Mouse (Mus musculus) lung, embryonic 16.5 days (tissue): ENCODE data around the gene Thbs3. TPM values are rescaled to one million over a fixed set of nuclear protein-coding genes. Genes with fewer than 3 reads are reported as not detected.

Source experiments
- ATAC-seq: fragments of 200-750 bp; cut with Nextera tagmentation; 2 replicates; pipeline ENCODE4 v1.8.0; 2017; ENCODE audit warnings: low read depth, mild to moderate bottlenecking, moderate library complexity
- H3K27ac ChIP-seq: fragments of 300-500 bp; sonication (generic); 2 replicates; pipeline ENCODE4 v1.5.1; 2014; ENCODE audit warnings: mild to moderate bottlenecking, control low read depth, low read length
- H3K27me3 ChIP-seq: fragments of 300-500 bp; sonication (generic); 2 replicates; pipeline ENCODE4 v1.6.1; 2014; ENCODE audit warnings: low read depth, low read length, mixed read lengths; ENCODE audit not compliant: control insufficient read depth, insufficient read depth
- H3K36me3 ChIP-seq: fragments of 300-500 bp; sonication (generic); 2 replicates; pipeline ENCODE4 v1.6.1; 2014; ENCODE audit warnings: low read length; ENCODE audit not compliant: control insufficient read depth, insufficient read depth
- H3K4me1 ChIP-seq: fragments of 300-500 bp; sonication (generic); replicated peaks from 2 replicates; pipeline ENCODE4 v1.6.1; 2014; ENCODE audit warnings: low read length, mixed read lengths; ENCODE audit not compliant: control insufficient read depth, insufficient read depth
- H3K4me2 ChIP-seq: fragments of 300-500 bp; sonication (generic); 2 replicates; pipeline ENCODE4 v1.6.1; 2014; ENCODE audit warnings: low read depth, low read length, control low read depth
- H3K4me3 ChIP-seq: fragments of 300-500 bp; sonication (generic); 2 replicates; pipeline ENCODE4 v1.5.1; 2014; ENCODE audit warnings: mild to moderate bottlenecking, low read length, control low read depth
- H3K9ac ChIP-seq: fragments of 300-500 bp; sonication (generic); 2 replicates; pipeline ENCODE4 v1.6.1; 2014; ENCODE audit warnings: low read length, control low read depth
- H3K9me3 ChIP-seq: fragments of 300-500 bp; sonication (generic); 2 replicates; pipeline ENCODE4 v1.6.1; 2016; ENCODE audit warnings: low read length; ENCODE audit not compliant: control insufficient read depth
- WGBS: fragments of 180-500 bp; shearing (Covaris S2); extraction: QIAGEN DNeasy Blood & Tissue Kit; methylation state at CpG from one replicate; pipeline ENCODE4 v1.1.7; 2014; 5-methylcytosine and 5-hydroxymethylcytosine counted together
- microRNA counts: library from miRNA; unstranded; fragments of <30 nt; microRNA quantifications from one replicate; lab custom pipeline; 2016
- microRNA-seq: library from miRNA; unstranded; fragments of <30 nt; microRNA quantifications from one replicate; pipeline ENCODE4, GENCODE M21; 2016
- polyA plus RNA-seq: library from polyadenylated mRNA; unstranded; fragments of >200 nt; fragmentation: Nextera tagmentation; extraction: Ambion mirVana; gene quantifications from 2 replicates; pipeline ENCODE4 v1.2.1, GENCODE M21; 2015

Gene Thbs3
- polyA plus RNA-seq, 1 experiment from 2014 or later, result 57.7 TPM

GRCm38 (mm10) chr3:89270051-89270755, 55.2 kb downstream of the Thbs3 start, which contains the start of gene Slc50a1:
Slc50a1 (minus strand) TSS chr3:89270570.
- peak; percentile 73 for ATAC-seq
- Histone ChIP-seq H3K27me3 (no peaks in the 10 kb centered on the region), H3K4me2 (peak within 1 kb of the TSS; percentile 51), H3K4me1 (peaks cover 37% of the 10 kb centered on the region), H3K9me3 (no peaks in the 10 kb centered on the region), H3K27ac (peak within 1 kb of the TSS; percentile 93), H3K9ac (peak within 1 kb of the TSS; percentile 80), H3K36me3 (peaks cover 19% of the 10 kb centered on the region), H3K4me3 (peak within 1 kb of the TSS; percentile 66)
- WGBS, result 3% methylated on average over 39 of the region's 39 CpGs

GRCm38 (mm10) chr3:89270891-89271290, 55.9 kb downstream of the Thbs3 start:
- peak overlapping the region; percentile 51 for H3K4me2 ChIP-seq
- peak overlapping the region; percentile 80 for H3K9ac ChIP-seq
- H3K4me1 ChIP-seq, result peaks cover 36% of the 10 kb centered on the region
- WGBS, result 60% methylated on average over 6 of the region's 6 CpGs
- peak overlapping the region; percentile 66 for H3K4me3 ChIP-seq
- ATAC-seq, result peak; percentile 23; the same call in 1 of the 2 replicates
- no peaks in the 10 kb centered on the region for H3K27me3 ChIP-seq
- H3K27ac ChIP-seq, result peak overlapping the region; percentile 93
- no peaks in the 10 kb centered on the region for H3K9me3 ChIP-seq
- H3K36me3 ChIP-seq, result peaks cover 25% of the 10 kb centered on the region

- Histone ChIP-seq H3K9me3 (no peaks in the 10 kb centered on the region), H3K4me1 (peaks cover 42% of the 10 kb centered on the region), H3K4me2 (no peak overlapping the region), H3K36me3 (peaks cover 29% of the 10 kb centered on the region), H3K27me3 (no peaks in the 10 kb centered on the region), H3K27ac (no peak overlapping the region), H3K9ac (no peak overlapping the region), H3K4me3 (no peak overlapping the region)
- WGBS, result 47% methylated on average over 6 of the region's 6 CpGs
- ATAC-seq, result no peak
Observed at GRCm38 (mm10) chr3:89271760-89272159, 56.8 kb downstream of the Thbs3 start.

DNA sequence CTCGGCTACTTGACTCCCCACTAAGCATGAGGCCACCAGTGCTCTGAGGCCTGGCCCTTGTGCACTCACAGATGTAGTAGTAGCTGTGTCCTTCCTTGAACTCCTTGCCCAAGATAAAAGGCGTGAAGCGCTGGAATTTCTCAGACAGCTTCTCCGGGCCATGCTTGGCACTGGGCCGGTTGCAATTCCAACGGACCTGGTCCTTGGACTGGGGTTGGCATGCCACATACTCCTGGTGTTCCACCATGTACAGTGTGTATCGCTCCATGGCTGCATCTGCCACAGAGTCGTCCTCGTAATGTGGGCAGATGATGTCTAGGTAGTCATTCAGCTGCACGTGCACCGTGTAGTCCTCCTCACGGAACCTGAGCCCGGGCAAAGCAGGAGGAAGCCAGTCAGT, 61.1 kb downstream of the Thbs3 start:
- Histone ChIP-seq H3K4me3 (no peak overlapping the region), H3K4me1 (peaks cover 21% of the 10 kb centered on the region), H3K27me3 (no peaks in the 10 kb centered on the region; the same call in none of the 2 replicates), H3K9ac (no peak overlapping the region), H3K27ac (no peak overlapping the region; the same call in 1 of the 2 replicates), H3K36me3 (peaks cover 25% of the 10 kb centered on the region), H3K9me3 (no peaks in the 10 kb centered on the region), H3K4me2 (no peak overlapping the region)
- WGBS, result 82% methylated on average over 13 of the region's 13 CpGs
- no peak for ATAC-seq

MicroRNAs within 50 kb of the gene (microRNA counts, 519-probe panel; counts per million panel counts)
- 2,416 counts per million, percentile 43 among the panel's probes with 10 or more counts for microRNA mmu-miR-92b (lab: Ali Mortazavi, UCI)

Small RNA genes within 50 kb of the gene (microRNA-seq; reads per million reads assigned to microRNA genes)
- gene Mir92b, result 2,165 reads per million, percentile 82 among the genes with 10 or more reads in this experiment

Other genes with a start within 250 kb of the Thbs3 start
- 19.7 and 19.8 TPM in 2 replicates for gene Rusc1, start 121.9 kb upstream of the Thbs3 start, polyA plus RNA-seq
- gene Gm43738, start 114.1 kb upstream of the Thbs3 start, polyA plus RNA-seq, result not detected in 2 replicates
- gene Fdps, start 113.2 kb upstream of the Thbs3 start, polyA plus RNA-seq, result 132 and 137 TPM in 2 replicates
- gene Pklr, start 79.0 kb upstream of the Thbs3 start, polyA plus RNA-seq, result 0.18 and 1.3 TPM in 2 replicates
- 1.1 and 1.6 TPM in 2 replicates for gene Hcn3, start 55.0 kb upstream of the Thbs3 start, polyA plus RNA-seq
- 22.7 and 25.1 TPM in 2 replicates for gene Clk2, start 50.4 kb upstream of the Thbs3 start, polyA plus RNA-seq
- gene Scamp3, start 37.7 kb upstream of the Thbs3 start, polyA plus RNA-seq, result 109 and 115 TPM in 2 replicates
- gene Fam189b, start 32.0 kb upstream of the Thbs3 start, polyA plus RNA-seq, result 19.4 and 22.2 TPM in 2 replicates
- gene Gba, start 12.3 kb upstream of the Thbs3 start, polyA plus RNA-seq, result 46.4 and 47.1 TPM in 2 replicates
- 174 and 188 TPM in 2 replicates for gene Mtx1, start 11.9 kb downstream of the Thbs3 start, polyA plus RNA-seq
- gene Muc1, start 13.9 kb downstream of the Thbs3 start, polyA plus RNA-seq, result 151 and 162 TPM in 2 replicates
- gene Krtcap2, start 30.8 kb downstream of the Thbs3 start, polyA plus RNA-seq, result 304 and 314 TPM in 2 replicates
- gene Trim46, start 31.1 kb downstream of the Thbs3 start, polyA plus RNA-seq, result 7.2 and 7.7 TPM in 2 replicates
- 135 and 138 TPM in 2 replicates for gene Dpm3, start 44.2 kb downstream of the Thbs3 start, polyA plus RNA-seq
- 65.7 and 66.7 TPM in 2 replicates for gene Slc50a1, start 55.4 kb downstream of the Thbs3 start, polyA plus RNA-seq
- 97.2 and 104 TPM in 2 replicates for gene Efna1, start 66.0 kb downstream of the Thbs3 start, polyA plus RNA-seq
- gene Efna3, start 107.8 kb downstream of the Thbs3 start, polyA plus RNA-seq, result 7.1 and 7.5 TPM in 2 replicates
- 19.8 and 24.7 TPM in 2 replicates for gene Efna4, start 122.8 kb downstream of the Thbs3 start, polyA plus RNA-seq
- gene Adam15, start 134.8 kb downstream of the Thbs3 start, polyA plus RNA-seq, result 75.1 and 76.0 TPM in 2 replicates
- gene Dcst2, start 146.8 kb downstream of the Thbs3 start, polyA plus RNA-seq, result 0.06 TPM in 1 of 2 replicates, not detected in the other
- 0.13 and 0.53 TPM in 2 replicates for gene Dcst1, start 150.1 kb downstream of the Thbs3 start, polyA plus RNA-seq
- 4.8 and 5.9 TPM in 2 replicates for gene Zbtb7b, start 179.6 kb downstream of the Thbs3 start, polyA plus RNA-seq
- 0.21 TPM in 1 of 2 replicates, not detected in the other for gene Lenep, start 187.6 kb downstream of the Thbs3 start, polyA plus RNA-seq
- 24.0 and 26.9 TPM in 2 replicates for gene Flad1, start 196.7 kb downstream of the Thbs3 start, polyA plus RNA-seq
- gene Cks1b, start 203.2 kb downstream of the Thbs3 start, polyA plus RNA-seq, result 490 and 518 TPM in 2 replicates
- gene Shc1, start 203.3 kb downstream of the Thbs3 start, polyA plus RNA-seq, result 110 and 114 TPM in 2 replicates
- gene Pygo2, start 215.0 kb downstream of the Thbs3 start, polyA plus RNA-seq, result 31.5 and 33.3 TPM in 2 replicates
- 35.8 and 38.3 TPM in 2 replicates for gene Pbxip1, start 221.5 kb downstream of the Thbs3 start, polyA plus RNA-seq
- gene Pmvk, start 239.4 kb downstream of the Thbs3 start, polyA plus RNA-seq, result 44.4 and 50.0 TPM in 2 replicates